10 mouse cellular contexts compared by ENCODE assay signal in the genomic region with DNA sequence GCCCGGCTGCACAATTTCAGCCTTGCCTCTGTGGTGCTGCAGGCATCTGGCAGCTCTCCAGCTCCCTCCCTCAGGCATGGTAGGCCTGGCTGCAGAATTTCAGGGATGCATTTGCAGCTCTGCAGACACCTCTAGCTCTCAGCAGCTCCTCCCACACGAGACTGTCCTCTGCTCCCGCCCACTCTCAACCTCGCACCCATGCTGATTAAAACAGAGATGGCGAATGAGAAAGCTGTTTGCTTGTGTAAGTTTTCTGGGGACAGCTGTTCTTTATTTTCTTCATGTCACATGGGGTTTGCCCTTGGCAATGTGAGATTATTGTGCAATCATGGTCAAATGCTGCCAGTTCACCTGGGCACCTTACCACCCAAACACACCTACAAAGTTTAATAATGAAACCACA.
A peak's percentile ranks its signal among the peaks of the same experiment; 100 is the strongest.
DNase-seq lines count a peak whose midpoint lies in the region; ATAC-seq lines count a peak whose summit lies in the region.
"Had no signal": no experiment of that assay in that cellular context is flagged by ENCODE, and none has a peak within 500 bp of the region (broad histone marks: within the 10 kb centered on the region; RNA-seq: fewer than 3 reads in every experiment).

No protein-coding gene starts in this region.

- no peaks in the 10 kb centered on the region for H3K4me1 ChIP-seq in kidney, embryonic 14.5 days (ENCODE audit: control insufficient read depth, insufficient read depth, low read length)

- WGBS in kidney, embryonic 14.5 days: 24% methylated on average over 5 of the region's 5 CpGs

- H3K27me3 ChIP-seq in kidney, embryonic 14.5 days (ENCODE audit: control insufficient read depth, insufficient read depth, low read length): no peaks in the 10 kb centered on the region

- peak; percentile 91 for DNase-seq in heart, adult 11 months
- DNase-seq in heart, adult 8-10 months (ENCODE audit: low spot score): no peak
- DNase-seq in adrenal gland, postnatal 25 days: peak; percentile 28
- DNase-seq in forelimb bud, embryonic 11.5 days (ENCODE audit: low read depth, low spot score): peak; percentile 14
- peak; percentile 11 for DNase-seq in lung, postnatal 14 days
- DNase-seq in gastrocnemius, adult 18-20 months (ENCODE audit: low spot score): no peak

- ATAC-seq in kidney, embryonic 14.5 days (ENCODE audit: low FRiP score, low TSS enrichment): peak; percentile 83; the same call in 1 of the 2 replicates
- ATAC-seq in erythroblast, adult 5-6 weeks (replicated peaks; ENCODE audit: low FRiP score, poor library complexity, severe bottlenecking): no peak

- no peaks in the 10 kb centered on the region for H3K9me3 ChIP-seq in kidney, embryonic 14.5 days (ENCODE audit: control insufficient read depth, low read length)

- no peak overlapping the region for H3K4me2 ChIP-seq in kidney, embryonic 14.5 days (replicated peaks; ENCODE audit: low read depth, low read length)

- H3K9ac ChIP-seq in kidney, embryonic 14.5 days (ENCODE audit: low read depth, low read length): no peak overlapping the region

- H3K27ac ChIP-seq in kidney, embryonic 14.5 days (ENCODE audit: low read depth, low read length): no peak overlapping the region
- H3K27ac ChIP-seq: macrophage had no signal

- H3K36me3 ChIP-seq in kidney, embryonic 14.5 days (ENCODE audit: control insufficient read depth, insufficient read depth, low read length): peaks cover 22% of the 10 kb centered on the region

- no peak overlapping the region for H3K4me3 ChIP-seq in kidney, embryonic 14.5 days (ENCODE audit: low read length)
- H3K4me3 ChIP-seq: erythroblast, embryonic 14.5 days had no signal

Comparison
In these comparisons a context has a peak if more than half of its experiments do, and no peak if none do; other contexts are left out.
1. DNase-seq: peak in heart, adult 11 months (single experiment), adrenal gland, postnatal 25 days (single experiment), forelimb bud, embryonic 11.5 days (single experiment) and lung, postnatal 14 days (single experiment); none in heart, adult 8-10 months (single experiment) and gastrocnemius, adult 18-20 months (single experiment).